Mouse (Mus musculus) MEL (cell line): Measurements from ENCODE around the gene Zfp280d. TPM values are rescaled to one million over a fixed set of nuclear protein-coding genes. Genes with fewer than 3 reads are reported as not detected.

Experiments
- DNase-seq: peaks from one replicate; pipeline ENCODE4 v3.0.0; 2011; ENCODE audit warnings: low read depth, low spot score
- H3K27ac ChIP-seq: 2 replicates; pipeline ENCODE4 v1.5.1; 2012; ENCODE audit warnings: low read depth, mild to moderate bottlenecking, control low read depth, low read length, moderate library complexity; ENCODE audit not compliant: control insufficient read depth
- H3K27me3 ChIP-seq, 2 experiments: fragments of 150-350 bp in 1 of 2; sonication (generic) in 1 of 2; 2 replicates each; pipeline ENCODE4 v1.6.1; 2012; ENCODE audit warnings: low read length in 2 of 2, mild to moderate bottlenecking in 2 of 2, improper control_type of control experiment in 1 of 2, moderate library complexity in 1 of 2; ENCODE audit not compliant: insufficient read depth in 2 of 2, control insufficient read depth in 1 of 2
- H3K36me3 ChIP-seq, 2 experiments: 2 replicates each; pipeline ENCODE4 v1.6.1; 2012 to 2014; ENCODE audit warnings: low read length in 2 of 2, improper control_type of control experiment in 1 of 2, inconsistent platforms in 1 of 2, mild to moderate bottlenecking in 1 of 2; ENCODE audit not compliant: insufficient read depth in 2 of 2, control insufficient read depth in 1 of 2
- H3K4me1 ChIP-seq, 2 experiments: fragments of 150-350 bp in 1 of 2; sonication (generic) in 1 of 2; 2 replicates each; pipeline ENCODE4 v1.6.1; 2012; ENCODE audit warnings: low read length in 2 of 2, improper control_type of control experiment in 1 of 2, mild to moderate bottlenecking in 1 of 2; ENCODE audit not compliant: insufficient read depth in 2 of 2, control insufficient read depth in 1 of 2
- H3K4me3 ChIP-seq, 2 experiments: fragments of 150-350 bp in 1 of 2; sonication (generic) in 1 of 2; 2 replicates each; pipeline ENCODE4 v1.5.1; 2012; ENCODE audit warnings: low read depth in 2 of 2, low read length in 2 of 2, mild to moderate bottlenecking in 2 of 2, moderate library complexity in 2 of 2, control low read depth in 1 of 2, improper control_type of control experiment in 1 of 2; ENCODE audit not compliant: control insufficient read depth in 1 of 2, insufficient read depth in 1 of 2
- H3K79me2 ChIP-seq: 2 replicates; pipeline ENCODE4 v1.6.1; 2012; ENCODE audit warnings: mild to moderate bottlenecking, low read length, moderate library complexity; ENCODE audit not compliant: control insufficient read depth, poor library complexity, insufficient read depth
- H3K9ac ChIP-seq: 2 replicates; pipeline ENCODE4 v1.6.1; 2012; ENCODE audit warnings: low read depth, mild to moderate bottlenecking, control low read depth, low read length, moderate library complexity; ENCODE audit not compliant: control insufficient read depth, poor library complexity, severe bottlenecking
- H3K9me3 ChIP-seq: fragments of 150-350 bp; sonication (generic); replicated peaks from 2 replicates; pipeline ENCODE4 v1.6.1; 2012; ENCODE audit warnings: mild to moderate bottlenecking, low read length, improper control_type of control experiment, moderate library complexity; ENCODE audit not compliant: insufficient read depth
- BHLHE40 ChIP-seq: IDR thresholded peaks from 2 replicates; pipeline ENCODE4 v1.6.1; 2012; ENCODE audit warnings: low read depth, mild to moderate bottlenecking, inconsistent platforms, low read length, improper control_type of control experiment, borderline replicate concordance
- E2F4 ChIP-seq: IDR thresholded peaks from 2 replicates; pipeline ENCODE4 v1.6.1; 2011; ENCODE audit warnings: low read depth, low read length, improper control_type of control experiment, borderline replicate concordance
- ELF1 ChIP-seq: IDR thresholded peaks from 2 replicates; pipeline ENCODE4 v1.6.1; 2014; ENCODE audit warnings: low read depth, mild to moderate bottlenecking, inconsistent platforms, low read length, improper control_type of control experiment, moderate library complexity
- EP300 ChIP-seq, 2 experiments: IDR thresholded peaks; 2 replicates each; pipeline ENCODE4 v1.6.1; 2011; ENCODE audit warnings: improper control_type of control experiment in 2 of 2, low read length in 2 of 2, low read depth in 1 of 2, mild to moderate bottlenecking in 1 of 2
- ETS1 ChIP-seq: IDR thresholded peaks from 2 replicates; pipeline ENCODE4 v1.6.1; 2012; ENCODE audit warnings: low read depth, mild to moderate bottlenecking, inconsistent platforms, low read length, improper control_type of control experiment, moderate library complexity
- GATA1 ChIP-seq: IDR thresholded peaks from 2 replicates; pipeline ENCODE4 v1.6.1; 2011; ENCODE audit warnings: low read depth, low read length, improper control_type of control experiment
- HCFC1 ChIP-seq: IDR thresholded peaks from 2 replicates; pipeline ENCODE4 v1.6.1; 2012; ENCODE audit warnings: low read depth, mild to moderate bottlenecking, inconsistent platforms, low read length, improper control_type of control experiment, moderate library complexity
- JUND ChIP-seq: IDR thresholded peaks from 2 replicates; pipeline ENCODE4 v1.6.1; 2011; ENCODE audit warnings: low read depth, mild to moderate bottlenecking, improper control_type of control experiment, low read length
- KAT2A ChIP-seq: conservative IDR thresholded peaks from 2 replicates; pipeline ENCODE4 v1.6.1; 2012; ENCODE audit warnings: low read depth, low read length, improper control_type of control experiment, inconsistent platforms
- MAZ ChIP-seq: IDR thresholded peaks from 2 replicates; pipeline ENCODE4 v1.6.1; 2012; ENCODE audit warnings: low read depth, mild to moderate bottlenecking, inconsistent platforms, low read length, improper control_type of control experiment
- MXI1 ChIP-seq: IDR thresholded peaks from 2 replicates; pipeline ENCODE4 v1.6.1; 2011; ENCODE audit warnings: mild to moderate bottlenecking, low read depth, low read length, improper control_type of control experiment
- MYB ChIP-seq: IDR thresholded peaks from 2 replicates; pipeline ENCODE4 v1.6.1; 2011; ENCODE audit warnings: mild to moderate bottlenecking, low read depth, low read length, improper control_type of control experiment
- MYC ChIP-seq: IDR thresholded peaks from 2 replicates; pipeline ENCODE4 v1.6.1; 2011; ENCODE audit warnings: low read depth, mild to moderate bottlenecking, low read length, improper control_type of control experiment, moderate library complexity
- NELFE ChIP-seq: IDR thresholded peaks from 2 replicates; pipeline ENCODE4 v1.6.1; 2011; ENCODE audit warnings: low read depth, low read length, improper control_type of control experiment
- POLR2A ChIP-seq, 2 experiments: IDR thresholded peaks; 2 replicates each; pipeline ENCODE4 v1.6.1; 2011 to 2012; ENCODE audit warnings: low read length in 2 of 2, mild to moderate bottlenecking in 2 of 2, control low read depth in 1 of 2, improper control_type of control experiment in 1 of 2, low read depth in 1 of 2, moderate library complexity in 1 of 2; ENCODE audit not compliant: control insufficient read depth in 1 of 2, insufficient read depth in 1 of 2, poor library complexity in 1 of 2
- POLR2AphosphoS5 ChIP-seq: IDR thresholded peaks from 2 replicates; pipeline ENCODE4 v1.6.1; 2012; ENCODE audit warnings: low read depth, borderline replicate concordance, mild to moderate bottlenecking, inconsistent platforms, low read length, moderate library complexity, mixed read lengths
- RAD21 ChIP-seq: IDR thresholded peaks from 2 replicates; pipeline ENCODE4 v1.6.1; 2011; ENCODE audit warnings: mild to moderate bottlenecking, low read depth, low read length, improper control_type of control experiment
- RCOR1 ChIP-seq: IDR thresholded peaks from 2 replicates; pipeline ENCODE4 v1.6.1; 2012; ENCODE audit warnings: low read depth, mild to moderate bottlenecking, inconsistent platforms, low read length, improper control_type of control experiment
- SMC3 ChIP-seq: IDR thresholded peaks from 2 replicates; pipeline ENCODE4 v1.6.1; 2011; ENCODE audit warnings: low read depth, low read length, improper control_type of control experiment
- TBP ChIP-seq: IDR thresholded peaks from 2 replicates; pipeline ENCODE4 v1.8.0; 2011; ENCODE audit warnings: low read depth, low read length, improper control_type of control experiment
- ZMIZ1 ChIP-seq: IDR thresholded peaks from 2 replicates; pipeline ENCODE4 v1.6.1; 2012; ENCODE audit warnings: low read depth, mild to moderate bottlenecking, inconsistent platforms, low read length, improper control_type of control experiment, moderate library complexity
- polyA plus RNA-seq, 2 experiments: library from polyadenylated mRNA; stranded (reverse) in 1 of 2; unstranded in 1 of 2; fragments of >175 nt in 1 of 2; fragments of >200 nt in 1 of 2; gene quantifications; 2 replicates each; pipeline versions ENCODE4 v1.2.1 to v1.2.4; 2012; ENCODE audit warnings: low replicate concordance in 2 of 2, low read depth in 1 of 2; ENCODE audit not compliant: insufficient read length in 2 of 2, insufficient read depth in 1 of 2, missing spikeins in 1 of 2
- total RNA-seq: library from RNA; depleted of rRNA; stranded (reverse); fragments of 300-350 nt; gene quantifications from 2 replicates; pipeline ENCODE4 v1.2.3, GENCODE M21; 2012

The Zfp280d gene
- total and polyA plus RNA-seq, 3 experiments, result 16.2 to 592 (median 20.6) TPM

DNA sequence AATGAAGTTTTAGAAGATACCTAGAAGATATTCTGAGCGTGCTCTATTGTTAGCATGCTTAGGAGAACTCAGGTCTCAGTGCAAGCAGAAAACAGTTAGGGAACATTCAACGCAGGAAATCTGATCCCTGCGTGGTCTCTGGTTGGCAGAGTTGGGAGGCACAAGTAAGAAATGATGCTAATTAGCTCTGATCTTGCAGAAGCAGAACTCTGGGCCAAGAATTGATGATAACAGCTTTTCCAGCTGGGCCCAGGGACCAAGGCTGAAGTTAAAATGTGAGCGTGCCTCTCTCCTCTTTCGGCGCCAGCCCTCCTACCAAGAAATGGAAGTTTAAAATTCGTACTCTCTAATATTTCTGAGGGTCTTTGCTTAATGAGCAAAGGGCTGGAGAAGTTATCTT, 118.0 kb downstream of the Zfp280d start:
- DNase-seq, result no peak
- Histone ChIP-seq H3K4me1 (peaks cover 2 to 8% of the 10 kb centered on the region in 2 experiments; a peak in 2 of 4 replicates), H3K27ac (no peak overlapping the region), H3K4me3 (no peak overlapping the region), H3K27me3 (no peaks in the 10 kb centered on the region), H3K36me3 (peaks cover 0 to 6% of the 10 kb centered on the region in 2 experiments; a peak in 2 of 4 replicates), H3K79me2 (no peaks in the 10 kb centered on the region), H3K9me3 (no peaks in the 10 kb centered on the region), H3K9ac (no peak overlapping the region)
- TF ChIP-seq GATA1 (no peak), MAZ (no peak), MYC (no peak), POLR2AphosphoS5 (no peak)

DNA sequence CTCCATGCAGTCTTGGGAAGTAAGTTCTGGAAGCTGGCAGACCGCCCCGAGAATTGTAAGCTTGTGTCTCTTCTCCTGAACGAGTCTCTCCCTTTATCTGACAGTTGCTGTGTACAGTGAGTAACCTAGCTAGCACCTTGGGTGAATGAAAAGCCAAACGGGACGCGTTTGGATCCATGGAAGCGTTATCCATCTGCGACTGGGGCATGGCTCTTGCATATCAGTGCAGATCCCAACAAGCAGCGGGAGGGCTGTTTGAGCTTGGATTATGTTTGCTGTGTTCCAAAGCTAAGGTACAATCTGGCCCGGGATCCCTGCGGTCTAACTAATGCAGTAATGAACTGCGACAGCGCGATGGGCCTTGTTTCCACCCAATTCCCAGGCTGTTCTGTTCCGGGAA, 118.6 kb downstream of the Zfp280d start:
- Histone ChIP-seq H3K4me1 (peaks cover 2 to 8% of the 10 kb centered on the region in 2 experiments; a peak in 2 of 4 replicates), H3K36me3 (peaks cover 0 to 6% of the 10 kb centered on the region in 2 experiments; a peak in 2 of 4 replicates), H3K9ac (no peak overlapping the region), H3K9me3 (no peaks in the 10 kb centered on the region), H3K4me3 (no peak overlapping the region), H3K27ac (no peak overlapping the region), H3K27me3 (no peaks in the 10 kb centered on the region), H3K79me2 (no peaks in the 10 kb centered on the region)
- no peak for DNase-seq
- no peak for TF ChIP-seq ETS1
- TF ChIP-seq HCFC1, result no peak
- TF ChIP-seq JUND, result no peak
- no peak for TF ChIP-seq ZMIZ1
- no peak for TF ChIP-seq MXI1
- TF ChIP-seq POLR2A (IDR thresholded peaks at IDR 0.05; ENCODE audit: control insufficient read depth in 1 of 2, insufficient read depth in 1 of 2, low read depth in 1 of 2, low read length in 2 of 2, poor library complexity in 1 of 2), result no peak
- no peak for TF ChIP-seq EP300 (IDR thresholded peaks at IDR 0.05; ENCODE audit: low read depth in 1 of 2, low read length in 2 of 2)
- no peak for TF ChIP-seq NELFE
- no peak for TF ChIP-seq E2F4
- TF ChIP-seq KAT2A, result no peak
- no peak for TF ChIP-seq GATA1
- TF ChIP-seq SMC3, result no peak
- no peak for TF ChIP-seq BHLHE40
- TF ChIP-seq RCOR1, result no peak
- no peak for TF ChIP-seq MYB
- no peak for TF ChIP-seq TBP
- TF ChIP-seq ELF1, result no peak
- TF ChIP-seq RAD21, result no peak
